Mouse (Mus musculus) cerebellum, adult (tissue): Measurements from ENCODE around the gene Glyat.

Experiments used
- ATAC-seq: cut with Nextera tagmentation; 2 replicates; pipeline ENCODE4 v1.9.2; 2017; ENCODE audit warnings: mild to moderate bottlenecking, moderate library complexity, mixed read lengths; ENCODE audit not compliant: insufficient number of reproducible peaks, low FRiP score, low TSS enrichment

The Glyat gene

DNA sequence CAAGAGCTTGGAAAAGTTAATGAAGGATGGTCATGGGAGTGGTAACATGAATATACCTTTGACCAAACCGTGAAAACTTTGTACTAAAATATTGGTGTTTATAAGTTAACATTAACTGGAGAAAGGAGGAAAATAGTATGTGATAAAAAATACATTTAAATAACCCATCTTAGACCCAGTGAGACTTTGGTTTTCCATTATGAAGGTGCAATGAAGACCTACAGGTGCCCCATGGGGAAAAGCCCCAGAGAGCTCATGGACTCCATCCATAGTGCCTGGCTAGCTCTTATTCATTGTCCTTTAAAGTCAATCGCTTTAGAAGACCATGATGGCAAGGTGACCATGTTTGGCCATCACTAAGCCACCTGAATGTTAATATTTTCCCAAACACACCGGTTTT, 44.7 kb downstream of the Glyat start, which contains the start of gene Olfr1443:
Gene Olfr1443, plus strand, starts transcription at position 301 of the 400 bp plus-strand sequence.
- ATAC-seq = no peak

DNA sequence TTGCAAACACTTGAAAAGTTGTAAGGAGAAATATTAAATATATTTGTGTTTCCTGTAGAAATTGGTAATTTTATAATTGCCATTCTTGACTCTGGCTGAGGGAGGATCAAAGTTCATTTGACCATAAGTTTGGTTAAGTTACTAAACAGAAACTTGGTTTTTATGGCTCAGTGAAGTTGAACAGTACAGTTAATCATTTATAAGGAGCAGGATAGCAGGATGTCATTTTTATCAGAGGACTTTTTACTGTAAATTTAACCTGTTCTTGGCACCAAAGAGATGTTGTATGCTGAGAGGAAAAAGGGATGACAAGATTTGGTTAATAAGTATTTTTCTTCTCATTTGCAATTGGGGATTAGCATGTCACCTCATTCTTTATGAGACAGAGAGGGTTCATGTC, 51.5 kb downstream of the Glyat start:
- ATAC-seq = no peak

- ATAC-seq = no peak
Measured at GRCm38 (mm10) chr19:12685231-12685630, 52.1 kb downstream of the Glyat start.

DNA sequence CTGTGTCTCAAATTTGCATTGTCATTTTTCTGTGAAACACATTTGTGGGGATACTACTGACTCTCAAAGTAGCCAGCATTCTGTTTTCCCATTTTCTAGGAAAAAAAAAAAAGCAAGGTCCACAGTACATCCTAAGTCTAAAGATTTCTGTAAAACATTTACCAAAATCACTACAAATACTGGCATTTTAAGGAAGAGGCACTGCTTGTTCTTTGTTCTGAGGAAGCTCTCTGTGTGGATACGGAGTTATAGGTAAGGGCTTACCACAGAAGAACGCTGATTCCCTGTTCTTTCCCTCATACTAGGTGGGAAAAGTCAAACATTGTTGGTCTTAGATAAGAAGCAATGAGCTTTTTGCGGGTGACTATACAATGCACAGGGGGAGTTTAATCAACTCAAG, 62.5 kb downstream of the Glyat start, which contains the start of gene Keg1:
Gene Keg1, plus strand, starts transcription at position 197 of the 400 bp plus-strand sequence.
- ATAC-seq = no peak

- no peak for ATAC-seq
Measured at GRCm38 (mm10) chr19:12696221-12696620, 63.1 kb downstream of the Glyat start.
